Mouse (Mus musculus) spleen, adult 18-20 months (tissue): ENCODE data around the gene Pcdh15.

ENCODE experiments used
- DNase-seq, 2 experiments: peaks; one replicate each; pipeline ENCODE4 v3.0.0; 2022; ENCODE audit warnings: mixed read lengths in 2 of 2

Pcdh15 gene

DNA sequence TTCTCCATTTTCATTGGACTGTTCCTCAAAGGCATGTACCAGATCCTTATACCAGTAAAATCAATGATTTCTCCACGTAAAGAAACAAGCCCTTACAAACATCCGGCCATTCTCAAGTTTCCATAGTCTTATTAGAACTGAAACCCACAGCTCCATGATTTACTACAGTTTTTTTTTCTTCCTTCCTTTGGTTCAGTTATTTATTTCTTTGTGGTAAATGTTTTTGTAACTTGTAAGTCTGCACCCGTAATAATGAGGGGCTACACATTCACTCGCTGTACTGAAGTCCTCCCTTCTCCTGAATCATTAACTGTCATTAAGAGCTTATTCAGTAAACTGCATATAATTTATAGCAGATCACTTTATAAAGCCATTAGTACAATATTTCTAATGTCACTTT is 1526.6 kb downstream of the Pcdh15 start:
- DNase-seq, result no peak

DNA sequence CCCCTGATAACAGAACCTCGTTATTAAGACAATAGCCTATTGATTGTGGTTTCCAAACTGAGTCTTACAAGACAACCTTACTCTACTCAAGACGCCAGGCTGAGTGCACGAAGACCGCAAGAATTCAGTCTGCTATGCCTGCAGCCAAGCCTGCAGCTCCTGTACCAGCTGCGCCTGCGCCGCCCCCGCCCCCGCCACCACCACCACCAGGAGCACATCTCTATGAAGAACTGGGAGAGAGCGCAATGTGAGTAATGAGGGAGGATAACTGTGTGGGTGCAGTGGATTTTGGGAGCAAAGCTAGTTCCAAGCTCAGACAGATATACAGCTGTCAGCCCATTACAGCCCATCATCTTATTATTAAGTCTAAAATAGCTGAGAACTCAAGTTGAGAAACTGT is 1527.5 kb downstream of the Pcdh15 start:
- no peak for DNase-seq

- no peak for DNase-seq
These were observed 1532.2 kb downstream of the Pcdh15 start for GRCm38 (mm10) chr10:74631314-74631713.

DNA sequence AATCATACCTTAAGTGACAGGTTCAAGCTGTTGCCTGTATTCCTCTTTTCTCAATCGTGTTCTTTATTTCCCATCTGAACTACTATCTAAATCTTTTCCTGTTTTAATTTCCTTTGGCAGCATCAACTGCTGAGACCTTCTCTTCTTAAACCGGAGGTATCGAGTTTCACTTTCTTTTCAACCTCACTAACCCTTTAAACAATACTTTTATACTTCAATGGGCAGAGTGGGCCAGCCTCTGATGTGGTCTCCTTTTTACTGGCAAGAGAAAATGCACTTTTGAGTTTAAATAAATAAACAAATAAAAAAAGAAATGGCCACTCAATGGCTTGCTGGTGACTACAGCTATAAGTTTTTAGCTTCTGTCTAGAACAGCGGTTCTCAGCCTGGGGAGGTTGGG is 1537.9 kb downstream of the Pcdh15 start:
- no peak for DNase-seq

DNA sequence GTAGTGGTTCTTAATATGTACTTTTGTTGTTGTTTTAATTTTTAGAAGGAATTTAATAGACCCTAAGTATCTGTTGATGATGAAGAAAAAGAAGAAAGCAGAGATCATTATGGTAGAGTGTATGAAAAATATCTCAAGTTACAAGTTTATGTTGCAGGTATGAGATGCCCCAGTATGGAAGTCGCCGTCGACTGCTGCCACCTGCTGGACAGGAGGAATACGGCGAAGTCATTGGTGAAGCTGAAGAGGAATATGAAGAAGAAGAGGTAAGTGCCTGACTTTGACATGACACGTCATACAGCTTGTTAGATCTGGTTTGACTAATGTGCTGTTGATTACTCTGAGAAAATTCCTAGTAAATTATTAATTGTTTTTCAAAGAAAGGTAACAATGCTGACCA is 1543.0 kb downstream of the Pcdh15 start:
- peak in 1 of 2 experiments; percentile 18 for DNase-seq

DNA sequence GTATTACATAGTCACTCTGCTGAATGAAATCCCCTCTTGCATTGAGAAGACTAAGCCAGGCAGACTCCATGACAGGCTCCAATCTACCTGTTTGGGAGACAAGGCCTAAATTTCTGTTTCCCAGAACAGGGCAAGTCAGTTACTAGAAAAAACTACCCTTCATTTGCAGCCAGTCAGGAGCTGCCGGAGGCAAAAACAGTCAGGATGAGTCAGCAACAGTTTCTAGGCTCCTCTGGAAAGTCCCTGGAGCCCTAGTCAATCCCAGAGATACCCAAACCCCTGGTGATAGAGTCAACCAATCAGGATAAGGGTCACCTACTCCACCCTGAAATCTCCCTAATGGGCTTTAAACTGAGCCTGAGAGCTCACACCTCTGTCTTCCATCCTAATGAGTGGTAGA is 1564.0 kb downstream of the Pcdh15 start:
- DNase-seq, result no peak

DNA sequence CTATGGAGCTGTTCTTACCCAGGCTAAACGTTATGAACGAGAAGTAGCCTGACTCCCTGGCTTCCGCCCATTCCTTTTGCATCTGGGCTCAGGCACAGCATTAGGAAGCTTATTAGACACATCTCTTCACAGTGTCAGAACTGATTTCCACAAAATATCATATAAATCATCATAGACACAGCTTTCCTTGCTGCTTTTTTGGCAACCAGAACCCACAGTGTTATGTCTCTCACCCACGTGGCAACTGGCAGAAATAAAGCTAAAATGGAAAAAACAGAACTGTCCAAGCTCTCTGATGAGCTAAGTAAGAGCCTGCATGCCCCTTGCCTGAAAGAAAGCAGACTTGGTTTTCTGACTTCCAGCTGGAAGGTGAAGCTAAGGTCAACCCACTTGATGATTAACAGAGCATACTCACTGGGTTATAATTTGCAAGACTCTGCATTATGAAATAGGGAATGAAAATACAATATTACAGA is 1580.9 kb downstream of the Pcdh15 start:
- DNase-seq, result no peak

DNA sequence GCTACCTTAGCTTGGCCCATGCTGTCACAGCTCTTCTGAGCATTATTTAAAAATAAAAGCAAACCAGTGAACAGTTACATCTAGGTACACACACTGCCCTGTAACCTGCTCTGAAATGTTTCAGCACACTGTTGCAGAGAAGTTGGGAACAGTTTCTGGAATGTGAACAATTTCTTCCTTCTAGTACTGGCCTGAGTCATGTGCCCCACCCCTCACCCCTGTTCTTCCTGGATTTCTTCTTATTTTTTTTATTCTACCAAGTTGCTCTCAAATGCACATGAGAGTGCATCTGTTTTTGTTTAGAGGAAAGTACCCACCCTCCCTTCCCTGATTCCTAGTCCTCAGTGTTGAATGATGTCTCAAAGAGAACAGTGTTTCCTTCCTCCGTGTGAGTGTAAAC is 1581.4 kb downstream of the Pcdh15 start:
- DNase-seq, result no peak
